ENCODE assay signal across 17 mouse cellular contexts in the genomic region with DNA sequence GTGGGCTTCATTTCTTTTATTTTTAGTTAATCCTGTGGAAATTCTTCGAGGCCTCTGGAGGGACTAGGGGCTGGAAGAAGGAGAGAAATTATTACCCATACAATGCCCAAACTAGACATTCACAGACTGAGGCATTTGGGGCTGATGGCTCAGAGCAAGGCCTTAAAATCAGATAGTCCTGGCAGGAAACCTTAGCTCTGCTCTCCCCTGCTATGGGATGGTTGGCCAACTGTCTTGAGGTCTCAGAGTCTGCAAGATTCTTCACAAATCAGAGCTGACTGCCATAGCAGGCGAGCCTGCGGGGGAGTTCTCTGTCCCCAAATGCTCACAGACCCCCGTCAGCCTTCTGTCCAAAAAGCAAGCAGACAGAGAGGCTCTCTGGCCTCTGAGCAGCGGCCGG. TPM values are rescaled to one million over a fixed set of nuclear protein-coding genes. Genes with fewer than 3 reads are reported as not detected.
DNase-seq lines count a peak whose midpoint lies in the region; ATAC-seq lines count a peak whose summit lies in the region.
"Had no signal": no experiment of that assay in that cellular context is flagged by ENCODE, and none has a peak within 500 bp of the region (broad histone marks: within the 10 kb centered on the region; RNA-seq: fewer than 3 reads in every experiment).

No protein-coding gene starts in this region.

- H3K4me3 ChIP-seq in forebrain, embryonic 13.5 days, result no peak overlapping the region
- H3K4me3 ChIP-seq in forebrain, embryonic 11.5 days (ENCODE audit: low read depth, low read length), result no peak overlapping the region
- no peak overlapping the region for H3K4me3 ChIP-seq in neural tube, embryonic 11.5 days (ENCODE audit: low read depth, low read length)
- no peak overlapping the region for H3K4me3 ChIP-seq in midbrain, embryonic 13.5 days (replicated peaks)
- H3K4me3 ChIP-seq: embryonic facial prominence, embryonic 15.5 days; limb, embryonic 12.5 days; megakaryocyte, embryonic 14.5 days had no signal

- no peak for ATAC-seq in forebrain, embryonic 13.5 days
- no peak for ATAC-seq in forebrain, embryonic 11.5 days (replicated peaks; ENCODE audit: low FRiP score)
- ATAC-seq in neural tube, embryonic 11.5 days (ENCODE audit: insufficient read depth, low FRiP score, low TSS enrichment), result no peak
- ATAC-seq in midbrain, embryonic 13.5 days, result no peak
- ATAC-seq in frontal cortex, adult (ENCODE audit: low TSS enrichment), result no peak

- peaks cover 21% of the 10 kb centered on the region for H3K4me1 ChIP-seq in forebrain, embryonic 13.5 days
- peaks cover 10% of the 10 kb centered on the region; the same call in 1 of the 2 replicates for H3K4me1 ChIP-seq in forebrain, embryonic 11.5 days (replicated peaks; ENCODE audit: control insufficient read depth, insufficient read depth, low read length)
- H3K4me1 ChIP-seq in neural tube, embryonic 11.5 days (ENCODE audit: control insufficient read depth, insufficient read depth, low read length), result peaks cover 3% of the 10 kb centered on the region
- H3K4me1 ChIP-seq in midbrain, embryonic 13.5 days (replicated peaks), result peaks cover 36% of the 10 kb centered on the region

- no peaks in the 10 kb centered on the region for H3K9me3 ChIP-seq in forebrain, embryonic 13.5 days (replicated peaks)
- H3K9me3 ChIP-seq in forebrain, embryonic 11.5 days (ENCODE audit: control insufficient read depth, low read length), result no peaks in the 10 kb centered on the region
- H3K9me3 ChIP-seq in neural tube, embryonic 11.5 days (ENCODE audit: control insufficient read depth, low read length), result no peaks in the 10 kb centered on the region
- no peaks in the 10 kb centered on the region for H3K9me3 ChIP-seq in midbrain, embryonic 13.5 days
- H3K9me3 ChIP-seq: embryonic facial prominence, embryonic 15.5 days; limb, embryonic 12.5 days; megakaryocyte, embryonic 14.5 days had no signal

- DNase-seq in forebrain, embryonic 11.5 days (ENCODE audit: low spot score), result no peak
- no peak for DNase-seq in neural tube, embryonic 11.5 days (ENCODE audit: low spot score)
- DNase-seq in neural tube, embryonic 10.5 days (ENCODE audit: extremely low spot score, low spot score), result no peak
- DNase-seq in lung, postnatal 14 days, result no peak
- DNase-seq in layer of hippocampus, postnatal 25 days (ENCODE audit: extremely low spot score in 1 of 2, low spot score in 1 of 2), result no peak
- DNase-seq: embryo, embryonic 11 days; heart, adult 18-20 months; heart, postnatal 4 days; kidney, adult 11 months; right cerebral cortex, postnatal 4 days had no signal

- no peak overlapping the region for H3K4me2 ChIP-seq in forebrain, embryonic 13.5 days
- no peak overlapping the region for H3K4me2 ChIP-seq in forebrain, embryonic 11.5 days (ENCODE audit: low read depth, low read length, severe bottlenecking)
- no peak overlapping the region for H3K4me2 ChIP-seq in neural tube, embryonic 11.5 days (ENCODE audit: low read depth)
- H3K4me2 ChIP-seq in midbrain, embryonic 13.5 days (replicated peaks), result no peak overlapping the region
- H3K4me2 ChIP-seq: embryonic facial prominence, embryonic 15.5 days; limb, embryonic 12.5 days had no signal

- WGBS in forebrain, embryonic 13.5 days, result 36% methylated on average over 6 of the region's 6 CpGs
- 53% methylated on average over 6 of the region's 6 CpGs for WGBS in forebrain, embryonic 11.5 days
- 32% methylated on average over 6 of the region's 6 CpGs for WGBS in neural tube, embryonic 11.5 days
- 33% methylated on average over 6 of the region's 6 CpGs for WGBS in midbrain, embryonic 13.5 days

- H3K36me3 ChIP-seq in forebrain, embryonic 13.5 days (ENCODE audit: poor library complexity, severe bottlenecking), result no peaks in the 10 kb centered on the region
- H3K36me3 ChIP-seq in forebrain, embryonic 11.5 days (ENCODE audit: control insufficient read depth, insufficient read depth, low read length), result no peaks in the 10 kb centered on the region
- H3K36me3 ChIP-seq in neural tube, embryonic 11.5 days (ENCODE audit: control insufficient read depth, insufficient read depth, low read length), result no peaks in the 10 kb centered on the region
- H3K36me3 ChIP-seq in midbrain, embryonic 13.5 days, result no peaks in the 10 kb centered on the region
- H3K36me3 ChIP-seq: embryonic facial prominence, embryonic 15.5 days; limb, embryonic 12.5 days had no signal

- H3K9ac ChIP-seq in forebrain, embryonic 13.5 days, result peak overlapping the region; percentile 38
- no peak overlapping the region; the same call in 1 of the 2 replicates for H3K9ac ChIP-seq in forebrain, embryonic 11.5 days (ENCODE audit: low read length)
- peak overlapping the region; percentile 7; the same call in 1 of the 2 replicates for H3K9ac ChIP-seq in neural tube, embryonic 11.5 days (ENCODE audit: low read length)
- peak overlapping the region; percentile 28; the same call in 1 of the 2 replicates for H3K9ac ChIP-seq in midbrain, embryonic 13.5 days (replicated peaks)
- H3K9ac ChIP-seq: embryonic facial prominence, embryonic 15.5 days; limb, embryonic 12.5 days had no signal

- no peak overlapping the region for H3K27ac ChIP-seq in forebrain, embryonic 13.5 days
- no peak overlapping the region for H3K27ac ChIP-seq in forebrain, embryonic 11.5 days (ENCODE audit: low read depth, low read length)
- H3K27ac ChIP-seq in neural tube, embryonic 11.5 days (ENCODE audit: low read depth, low read length), result no peak overlapping the region
- H3K27ac ChIP-seq in midbrain, embryonic 13.5 days, result peak overlapping the region; percentile 76
- H3K27ac ChIP-seq: embryonic facial prominence, embryonic 15.5 days; kidney, postnatal 0 days; limb, embryonic 12.5 days had no signal

- H3K27me3 ChIP-seq in forebrain, embryonic 13.5 days, result peaks cover 15% of the 10 kb centered on the region
- H3K27me3 ChIP-seq in forebrain, embryonic 11.5 days (ENCODE audit: control insufficient read depth, insufficient read depth, low read length), result peaks cover 4% of the 10 kb centered on the region
- H3K27me3 ChIP-seq in neural tube, embryonic 11.5 days (ENCODE audit: control insufficient read depth, insufficient read depth, low read length), result no peaks in the 10 kb centered on the region
- peaks cover 11% of the 10 kb centered on the region for H3K27me3 ChIP-seq in midbrain, embryonic 13.5 days

RNA-seq across cellular contexts. Expression of gene Ubiad1, which starts 27.0 kb away (rescaled TPM):
- 17.3 and 18.7 TPM in 2 replicates for polyA plus RNA-seq in forebrain, embryonic 13.5 days (2015; fragmentation: Nextera tagmentation; extraction: Ambion mirVana)
- polyA plus RNA-seq in forebrain, embryonic 11.5 days (2014; fragmentation: Nextera tagmentation; extraction: Ambion mirVana), result 17.0 and 19.6 TPM in 2 replicates
- polyA plus RNA-seq in neural tube, embryonic 11.5 days (2014; fragmentation: Nextera tagmentation; extraction: Ambion mirVana), result 17.6 and 19.0 TPM in 2 replicates
- 20.5 and 22.2 TPM in 2 replicates for polyA plus RNA-seq in midbrain, embryonic 13.5 days (2015; fragmentation: Nextera tagmentation; extraction: Ambion mirVana)
- 10 to 100 TPM in 1 of 2 experiments, 1 to 10 TPM in 1; 9.1 to 10.0 TPM for total RNA-seq in layer of hippocampus, postnatal 25 days (2021)

RNA-seq across cellular contexts. Expression of gene Mtor, which starts 30.9 kb away (rescaled TPM):
- polyA plus RNA-seq in forebrain, embryonic 13.5 days (2015; fragmentation: Nextera tagmentation; extraction: Ambion mirVana), result 21.9 and 24.0 TPM in 2 replicates
- polyA plus RNA-seq in forebrain, embryonic 11.5 days (2014; fragmentation: Nextera tagmentation; extraction: Ambion mirVana), result 30.6 and 37.6 TPM in 2 replicates
- 34.1 and 36.1 TPM in 2 replicates for polyA plus RNA-seq in neural tube, embryonic 11.5 days (2014; fragmentation: Nextera tagmentation; extraction: Ambion mirVana)
- polyA plus RNA-seq in midbrain, embryonic 13.5 days (2015; fragmentation: Nextera tagmentation; extraction: Ambion mirVana), result 25.9 and 27.3 TPM in 2 replicates
- 10 to 100 TPM; 86.0 to 86.2 TPM for total RNA-seq in layer of hippocampus, postnatal 25 days (2021)
